Mouse (Mus musculus) C2C12 (cell line): Measurements from ENCODE around the gene Plekha5.

Experiments
- CTCF ChIP-seq: IDR thresholded peaks from one replicate; pipeline ENCODE4 v1.5.1; 2011; ENCODE audit not compliant: control insufficient read depth, insufficient read depth, insufficient read length
- MAX ChIP-seq: IDR thresholded peaks from one replicate; pipeline ENCODE4 v1.6.1; 2011; ENCODE audit warnings: mild to moderate bottlenecking, control low read depth

DNA sequence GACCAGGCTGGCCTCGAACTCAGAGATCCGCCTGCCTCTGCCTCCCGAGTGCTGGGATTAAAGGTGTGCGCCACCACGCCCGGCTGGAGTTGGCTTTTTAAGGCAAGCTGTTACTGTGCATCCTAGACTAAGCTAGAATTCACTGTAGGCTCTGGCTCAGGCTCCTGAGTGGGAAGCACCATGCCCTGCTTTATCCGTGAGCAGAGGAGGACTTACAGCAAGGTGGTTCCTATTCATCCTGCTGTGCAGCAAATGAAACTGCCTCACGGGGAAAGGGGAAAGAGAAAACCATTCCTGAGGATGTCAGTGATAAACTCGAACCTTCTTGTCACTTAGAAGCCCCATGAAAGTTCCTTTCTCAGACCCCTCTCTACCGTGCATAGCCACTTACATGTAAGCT lies 80.9 kb downstream of the Plekha5 start:
- TF ChIP-seq MAX (no peak), CTCF (no peak)
